Mouse (Mus musculus) stomach, adult 2 months (tissue): ENCODE results near the gene Gm7903. TPM values are rescaled to one million over a fixed set of nuclear protein-coding genes. Genes with fewer than 3 reads are reported as not detected.

ENCODE experiments used
- polyA plus RNA-seq: library from polyadenylated mRNA; depleted of rRNA; stranded (reverse); fragments of >200 nt; gene quantifications from 2 replicates; pipeline ENCODE4 v1.2.3, GENCODE M21; 2012; rRNA removed

Gene Gm7903
- not detected in 2 replicates for polyA plus RNA-seq

GRCm38 (mm10) chrX:135433535-135433934 is at the start of gene Gm7903:
Gm7903 (plus strand) TSS chrX:135433835.

Other genes starting within 250 kb of the Gm7903 start
- 0.20 and 0.57 TPM in 2 replicates for gene Tceal6, start 223.1 kb upstream of the Gm7903 start, polyA plus RNA-seq
- not detected in 2 replicates for gene Pramel3, start 131.5 kb upstream of the Gm7903 start, polyA plus RNA-seq
- not detected in 2 replicates for gene Gm5128, start 60.6 kb upstream of the Gm7903 start, polyA plus RNA-seq
- gene AV320801, start 60.8 kb downstream of the Gm7903 start, polyA plus RNA-seq, result not detected in 2 replicates
- gene Nxf7, start 164.9 kb downstream of the Gm7903 start, polyA plus RNA-seq, result 0.04 TPM in 1 of 2 replicates, not detected in the other
- not detected in 2 replicates for gene Prame, start 193.9 kb downstream of the Gm7903 start, polyA plus RNA-seq